Mouse (Mus musculus) skeletal muscle tissue, postnatal 0 days (tissue): ENCODE data around the gene Zbtb2. TPM values are rescaled to one million over a fixed set of nuclear protein-coding genes. Genes with fewer than 3 reads are reported as not detected.

Experiments used
- polyA plus RNA-seq: library from polyadenylated mRNA; unstranded; fragments of >200 nt; fragmentation: Nextera tagmentation; extraction: Ambion mirVana; gene quantifications from 2 replicates; pipeline ENCODE4 v1.2.1, GENCODE M21; 2015

Zbtb2 gene
- 4.8 and 5.8 TPM in 2 replicates for polyA plus RNA-seq

GRCm38 (mm10) chr10:4387701-4388383 is at the start of gene Zbtb2:
Gene Zbtb2 (minus strand): TSS chr10:4388108.

DNA sequence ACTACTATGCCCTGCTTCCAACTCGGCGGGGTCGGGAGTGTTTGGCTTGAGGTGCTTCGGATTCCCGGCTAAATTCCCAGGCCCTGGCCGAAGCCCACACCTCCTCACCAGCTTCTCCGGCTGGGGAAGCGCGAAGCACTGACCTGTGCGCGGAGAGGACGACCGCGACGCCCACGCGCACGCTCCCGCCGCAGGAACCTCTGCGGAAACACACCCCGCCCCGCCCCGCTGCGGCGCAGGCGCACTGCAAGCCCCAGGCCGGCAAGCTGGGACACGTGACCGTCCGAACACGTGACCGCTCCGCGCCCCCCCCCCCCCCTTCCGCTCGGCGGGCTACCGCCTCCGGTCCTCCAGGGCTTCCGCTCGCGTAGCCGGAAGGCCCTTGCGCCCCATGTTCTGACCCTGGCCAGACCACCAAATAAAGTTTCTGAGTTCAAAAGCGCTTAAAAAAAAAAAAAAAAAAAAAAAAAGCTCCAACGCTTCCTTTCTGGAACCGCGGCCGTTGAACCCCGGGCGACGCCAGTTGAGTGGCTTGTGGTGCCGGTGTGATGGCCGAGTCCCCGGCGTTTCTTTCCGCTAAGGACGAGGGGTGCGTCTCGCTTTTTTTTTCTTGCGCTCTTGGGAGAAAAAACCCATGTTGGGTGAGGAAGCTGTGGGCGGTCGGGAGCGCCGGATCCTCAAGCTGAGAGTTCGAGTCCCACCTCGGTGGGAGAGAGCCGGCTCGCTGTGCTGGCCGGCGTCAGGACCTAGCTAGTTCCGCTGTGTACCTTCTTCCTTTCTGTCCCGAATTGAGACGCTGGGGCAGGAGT is 44.4 kb upstream of the Zbtb2 start, which contains the start of the genes Rmnd1 and Armt1:
TSS of gene Rmnd1 (minus strand) at position 266 of the 809 bp plus-strand sequence.
TSS of gene Armt1 (plus strand) at position 345 of the 809 bp plus-strand sequence.

Other genes with a start within 250 kb of the Zbtb2 start
- 29.1 and 34.0 TPM in 2 replicates for gene Akap12, start 121.7 kb downstream of the Zbtb2 start, polyA plus RNA-seq
- 45.3 and 46.2 TPM in 2 replicates for gene Rmnd1, start 44.3 kb upstream of the Zbtb2 start, polyA plus RNA-seq
- 7.5 and 9.1 TPM in 2 replicates for gene Armt1, start 44.4 kb upstream of the Zbtb2 start, polyA plus RNA-seq
- gene Ccdc170, start 94.4 kb upstream of the Zbtb2 start, polyA plus RNA-seq: not detected in 2 replicates
- 1.4 and 2.6 TPM in 2 replicates for gene Esr1, start 223.5 kb upstream of the Zbtb2 start, polyA plus RNA-seq